Mouse (Mus musculus) heart, postnatal 0 days (tissue): ENCODE measurements around the gene Frat1.

Experiments
- CTCF ChIP-seq: IDR thresholded peaks from 2 replicates; pipeline ENCODE4 v1.5.1; 2016; ENCODE audit warnings: antibody characterized with exemption, control low read depth, low read depth
- EP300 ChIP-seq: IDR thresholded peaks from 2 replicates; pipeline ENCODE4 v1.6.1; 2016; ENCODE audit warnings: antibody characterized with exemption, low read depth

DNA sequence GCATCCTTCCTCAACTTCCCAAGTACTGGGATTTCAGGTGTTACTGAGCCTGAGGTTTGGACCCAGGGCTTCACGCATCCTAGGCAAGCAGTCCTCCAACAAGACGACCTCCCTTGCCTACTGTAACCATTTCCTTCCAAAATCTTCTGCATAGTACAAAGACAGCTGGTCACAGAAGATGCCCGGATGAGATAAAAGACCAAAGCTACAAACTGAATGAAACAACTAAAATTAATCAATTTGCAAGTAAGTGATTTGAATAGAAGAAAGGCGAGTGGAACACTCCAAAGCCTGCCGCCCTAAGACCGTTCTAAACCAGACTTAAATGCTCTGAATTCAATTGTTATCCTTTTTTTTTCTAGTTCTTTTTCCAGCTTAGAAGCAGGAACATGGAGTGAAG, 5.6 kb downstream of the Frat1 start:
- TF ChIP-seq EP300: no peak
- no peak for TF ChIP-seq CTCF
